In genomic region chr8:45021911-45022665, GRCm38 (mm10) we compare ENCODE assay signal across 11 mouse cellular contexts. TPM values are rescaled to one million over a fixed set of nuclear protein-coding genes. Genes with fewer than 3 reads are reported as not detected.
DNase-seq lines count a peak whose midpoint lies in the region; ATAC-seq lines count a peak whose summit lies in the region.
"Had no signal": no experiment of that assay in that cellular context is flagged by ENCODE, and none has a peak within 500 bp of the region (broad histone marks: within the 10 kb centered on the region; RNA-seq: fewer than 3 reads in every experiment).

No protein-coding gene starts in this region.

- DNase-seq in lung, postnatal 10 days: peak; percentile 19
- DNase-seq in lung, postnatal 4 days: no peak
- peak; percentile 54 to 69 for DNase-seq in left cerebral cortex, adult 18-20 months (ENCODE audit: low spot score in 2 of 2)
- no peak for DNase-seq in yolk sac, embryonic 10.5 days (ENCODE audit: low spot score)
- no peak for DNase-seq in embryo, embryonic 9.5 days (ENCODE audit: extremely low spot score)
- DNase-seq: adrenal gland, adult 8-10 months had no signal

- peak; percentile 87 for ATAC-seq in frontal cortex, adult (ENCODE audit: low TSS enrichment)
- no peak for ATAC-seq in CD4-positive, CD25-positive, alpha-beta regulatory T cell, adult 4 months

RNA-seq across cellular contexts. Expression of gene Mtnr1a, which starts 46.8 kb away (rescaled TPM):
- not detected for total RNA-seq in left cerebral cortex, adult 18-20 months (2021)
- not detected for polyA plus RNA-seq in CD4-positive, CD25-positive, alpha-beta regulatory T cell, adult 4 months (2017; shearing (Covaris generic))
- total RNA-seq: adrenal gland, adult 8-10 months; hematopoietic stem cell, adult 5-6 weeks had no signal
- polyA plus RNA-seq: embryonic facial prominence, embryonic 15.5 days; macrophage had no signal

Comparison
In these comparisons a context has a peak if more than half of its experiments do, and no peak if none do; other contexts are left out.
1. DNase-seq: peak in lung, postnatal 10 days (single experiment) and left cerebral cortex, adult 18-20 months (2 of 2); none in lung, postnatal 4 days (0 of 2), yolk sac, embryonic 10.5 days (single experiment) and embryo, embryonic 9.5 days (single experiment).